Mouse (Mus musculus) regulatory T cell (primary cell): ENCODE measurements around the gene Fbrs.

Experiments used
- in situ Hi-C: fragments of 300-600 bp; cut with MboI, MseI; formaldehyde crosslinking; loops from one replicate; pipeline ENCODE4 v1.15.1; 2025; ENCODE audit warnings: high pct_unique_total_duplicates

Fbrs gene

DNA sequence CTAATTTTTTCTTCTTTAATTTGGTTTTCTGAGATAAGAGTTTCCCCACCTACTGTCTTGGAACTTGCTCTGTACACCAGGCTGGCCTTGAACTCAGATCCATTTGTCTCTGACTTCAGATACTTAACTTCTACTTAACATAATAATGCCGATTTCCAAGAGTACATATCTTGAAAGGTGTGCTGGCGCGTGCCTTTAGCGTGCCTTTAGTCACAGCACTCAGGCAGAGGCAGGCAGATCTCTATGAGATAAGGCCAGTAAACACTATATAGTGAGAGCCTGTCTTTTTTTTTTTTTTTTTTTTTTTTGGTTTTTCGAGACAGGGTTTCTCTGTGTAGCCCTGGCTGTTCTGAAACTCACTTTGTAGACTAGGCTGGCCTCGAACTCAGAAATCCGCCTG, 37.3 kb downstream of the Fbrs start:
- in situ Hi-C loops = no loop called here

DNA sequence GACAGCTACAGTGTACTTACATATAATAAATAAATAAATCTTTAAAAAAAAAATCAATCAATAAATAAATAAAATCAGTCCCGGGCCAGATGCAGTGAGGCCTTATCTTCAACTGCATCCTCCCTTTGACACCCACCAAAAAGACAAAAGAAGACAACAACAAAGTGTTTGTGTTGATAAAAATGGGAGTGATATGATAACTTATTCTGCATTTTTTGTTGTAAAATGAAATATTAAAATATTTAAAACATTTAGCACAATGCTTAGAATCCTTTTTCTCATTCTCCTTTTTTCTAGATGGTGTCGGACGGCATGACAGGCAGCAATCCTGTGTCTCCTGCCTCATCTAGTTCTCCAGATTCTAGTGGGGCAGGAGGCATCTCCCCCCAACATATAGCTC, 40.3 kb downstream of the Fbrs start, which contains the start of gene Gm42715:
Gene Gm42715 (plus strand): TSS at position 301 of the 400 bp plus-strand sequence.
- in situ Hi-C loops = no loop called here
